13 mouse cellular contexts compared by ENCODE assay signal in the genomic region with DNA sequence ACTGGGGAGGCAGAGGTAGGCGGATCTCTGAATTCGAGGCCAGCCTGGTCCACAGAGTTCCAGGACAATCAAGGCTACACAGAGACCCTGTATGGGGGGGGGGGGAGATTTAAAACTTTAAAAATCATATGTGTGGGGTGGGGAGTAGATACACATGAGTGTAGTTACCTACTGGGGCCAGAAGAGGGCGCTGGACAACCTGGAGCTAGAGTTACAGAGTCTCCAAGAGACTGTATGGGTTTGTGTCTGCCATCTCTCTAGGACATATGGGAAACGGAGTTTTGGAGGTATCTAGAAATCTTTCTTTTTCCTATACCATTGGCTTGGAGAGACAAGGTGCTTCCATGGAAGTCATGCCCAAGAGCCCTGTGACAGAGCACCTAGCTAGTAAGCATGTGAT. TPM values are rescaled to one million over a fixed set of nuclear protein-coding genes. Genes with fewer than 3 reads are reported as not detected.
DNase-seq lines count a peak whose midpoint lies in the region; TF ChIP-seq lines count a peak whose summit lies in the region.
"Had no signal": no experiment of that assay in that cellular context is flagged by ENCODE, and none has a peak within 500 bp of the region (broad histone marks: within the 10 kb centered on the region; RNA-seq: fewer than 3 reads in every experiment).

No protein-coding gene starts in this region.

- no peaks in the 10 kb centered on the region for H3K27me3 ChIP-seq in ES-Bruce4 (ENCODE audit: control insufficient read depth, insufficient read depth, low read length, poor library complexity, severe bottlenecking)
- H3K27me3 ChIP-seq in limb, embryonic 10.5 days (ENCODE audit: low read depth, poor library complexity, severe bottlenecking), result peaks cover 11% of the 10 kb centered on the region
- H3K27me3 ChIP-seq: embryonic facial prominence, embryonic 15.5 days; stomach, embryonic 15.5 days had no signal

- H3K4me3 ChIP-seq in layer of hippocampus, adult 2 months, result no peak overlapping the region
- no peak overlapping the region for H3K4me3 ChIP-seq in ES-Bruce4 (ENCODE audit: low read depth, low read length)
- no peak overlapping the region for H3K4me3 ChIP-seq in limb, embryonic 10.5 days
- H3K4me3 ChIP-seq: heart, embryonic 13.5 days; stomach, embryonic 15.5 days had no signal

- no peaks in the 10 kb centered on the region for H3K9me3 ChIP-seq in ES-Bruce4 (replicated peaks; ENCODE audit: control insufficient read depth, insufficient read depth, low read length, poor library complexity, severe bottlenecking)
- no peaks in the 10 kb centered on the region for H3K9me3 ChIP-seq in limb, embryonic 10.5 days (replicated peaks)
- H3K9me3 ChIP-seq: embryonic facial prominence, embryonic 15.5 days; heart, embryonic 13.5 days; stomach, embryonic 15.5 days had no signal

- peaks cover 8% of the 10 kb centered on the region for H3K4me1 ChIP-seq in ES-Bruce4 (ENCODE audit: control insufficient read depth, insufficient read depth, low read length)
- H3K4me1 ChIP-seq in limb, embryonic 10.5 days, result peaks cover 60% of the 10 kb centered on the region

- WGBS in limb, embryonic 10.5 days, result 63% methylated on average over 4 of the region's 4 CpGs

- TF ChIP-seq POLR2A in ES-Bruce4 (IDR thresholded peaks at IDR 0.05; ENCODE audit: insufficient read depth, low read length), result no peak

- H3K36me3 ChIP-seq in ES-Bruce4 (ENCODE audit: control insufficient read depth, insufficient read depth, low read length, poor library complexity, severe bottlenecking), result no peaks in the 10 kb centered on the region
- no peaks in the 10 kb centered on the region for H3K36me3 ChIP-seq in limb, embryonic 10.5 days
- H3K36me3 ChIP-seq: embryonic facial prominence, embryonic 15.5 days; heart, embryonic 13.5 days; stomach, embryonic 15.5 days had no signal

- peak; percentile 68 for TF ChIP-seq CTCF in layer of hippocampus, adult 2 months (conservative IDR thresholded peaks at IDR 0.05)
- peak; percentile 24 for TF ChIP-seq CTCF in ES-Bruce4 (IDR thresholded peaks at IDR 0.05; ENCODE audit: low read depth, low read length)

- DNase-seq in layer of hippocampus, adult 2 months (ENCODE audit: low spot score in 2 of 2), result no peak
- DNase-seq in layer of hippocampus, postnatal 10 days (ENCODE audit: low spot score in 2 of 2), result no peak
- DNase-seq in B cell, adult 2 months, result peak; percentile 40 to 41
- DNase-seq in naive thymus-derived CD4-positive, alpha-beta T cell, adult 2 months (ENCODE audit: low read depth), result peak; percentile 68
- DNase-seq in urinary bladder, postnatal 14 days (ENCODE audit: low spot score), result no peak
- DNase-seq in limb, embryonic 10.5 days (ENCODE audit: low spot score), result no peak

- H3K27ac ChIP-seq in layer of hippocampus, adult 2 months, result no peak overlapping the region
- H3K27ac ChIP-seq in ES-Bruce4 (ENCODE audit: insufficient read depth, low read length), result no peak overlapping the region
- H3K27ac ChIP-seq in limb, embryonic 10.5 days, result no peak overlapping the region
- H3K27ac ChIP-seq: embryonic facial prominence, embryonic 15.5 days; stomach, embryonic 15.5 days had no signal

- H3K9ac ChIP-seq in ES-Bruce4 (ENCODE audit: low read depth, poor library complexity, severe bottlenecking), result peak overlapping the region; percentile 7; the same call in 1 of the 2 replicates
- H3K9ac ChIP-seq: embryonic facial prominence, embryonic 15.5 days; stomach, embryonic 15.5 days had no signal

- no peak for TF ChIP-seq EP300 in ES-Bruce4 (IDR thresholded peaks at IDR 0.05; ENCODE audit: insufficient read depth, low read depth, low read length)

RNA-seq across cellular contexts. Expression of gene Tha1, which starts 1.1 kb away (rescaled TPM):
- 1 to 10 TPM; 4.7 to 5.3 TPM for total RNA-seq in layer of hippocampus, adult 2 months (2021)
- total RNA-seq in layer of hippocampus, postnatal 10 days (2021), result 1 to 10 TPM; 2.1 to 2.3 TPM
- polyA plus RNA-seq in ES-Bruce4 (2011; ENCODE audit: insufficient read depth, insufficient read length, low read depth, missing spikeins), result 0.52 and 1.1 TPM in 2 replicates
- 2.4 and 3.3 TPM in 2 replicates for polyA plus RNA-seq in limb, embryonic 10.5 days (2016; fragmentation: Nextera tagmentation; extraction: Ambion mirVana)

RNA-seq across cellular contexts. Expression of gene Tmem235, which starts 13.9 kb away (rescaled TPM):
- not detected for total RNA-seq in layer of hippocampus, adult 2 months (2021)
- under 1 TPM in 1 of 2 experiments, not detected in 1; 0.25 TPM for total RNA-seq in layer of hippocampus, postnatal 10 days (2021)
- polyA plus RNA-seq in ES-Bruce4 (2011; ENCODE audit: insufficient read depth, insufficient read length, low read depth, missing spikeins), result 0.37 TPM in 1 of 2 replicates, not detected in the other
- not detected in 2 replicates for polyA plus RNA-seq in limb, embryonic 10.5 days (2016; fragmentation: Nextera tagmentation; extraction: Ambion mirVana)
- total RNA-seq: layer of hippocampus, adult 18-20 months had no signal
- polyA plus RNA-seq: embryonic facial prominence, embryonic 15.5 days; heart, embryonic 13.5 days; intestine, embryonic 14.5 days; limb, embryonic 11.5 days; stomach, embryonic 15.5 days had no signal

RNA-seq across cellular contexts. Expression of gene Birc5, which starts 25.4 kb away (rescaled TPM):
- total RNA-seq in layer of hippocampus, adult 2 months (2021), result 1 to 10 TPM in 1 of 2 experiments, under 1 TPM in 1; 0.86 to 1.5 TPM
- 1 to 10 TPM; 5.0 to 5.2 TPM for total RNA-seq in layer of hippocampus, postnatal 10 days (2021)
- polyA plus RNA-seq in ES-Bruce4 (2011; ENCODE audit: insufficient read depth, insufficient read length, low read depth, missing spikeins), result 171 and 183 TPM in 2 replicates
- 395 and 434 TPM in 2 replicates for polyA plus RNA-seq in limb, embryonic 10.5 days (2016; fragmentation: Nextera tagmentation; extraction: Ambion mirVana)

RNA-seq across cellular contexts. Expression of gene Tk1, which starts 48.5 kb away (rescaled TPM):
- 1 to 10 TPM; 1.0 to 1.9 TPM for total RNA-seq in layer of hippocampus, adult 2 months (2021)
- total RNA-seq in layer of hippocampus, postnatal 10 days (2021), result 1 to 10 TPM; 5.4 TPM
- polyA plus RNA-seq in ES-Bruce4 (2011; ENCODE audit: insufficient read depth, insufficient read length, low read depth, missing spikeins), result 35.7 and 40.3 TPM in 2 replicates
- 170 and 183 TPM in 2 replicates for polyA plus RNA-seq in limb, embryonic 10.5 days (2016; fragmentation: Nextera tagmentation; extraction: Ambion mirVana)

RNA-seq across cellular contexts. Expression of gene Afmid, which starts 48.7 kb away (rescaled TPM):
- total RNA-seq in layer of hippocampus, adult 2 months (2021), result 1 to 10 TPM; 4.8 to 7.2 TPM
- 1 to 10 TPM; 5.6 to 7.3 TPM for total RNA-seq in layer of hippocampus, postnatal 10 days (2021)
- 3.6 and 5.0 TPM in 2 replicates for polyA plus RNA-seq in ES-Bruce4 (2011; ENCODE audit: insufficient read depth, insufficient read length, low read depth, missing spikeins)
- polyA plus RNA-seq in limb, embryonic 10.5 days (2016; fragmentation: Nextera tagmentation; extraction: Ambion mirVana), result 2.4 and 3.3 TPM in 2 replicates

Comparison
In these comparisons a context has a peak if more than half of its experiments do, and no peak if none do; other contexts are left out.
1. DNase-seq: peak in B cell, adult 2 months (2 of 2) and naive thymus-derived CD4-positive, alpha-beta T cell, adult 2 months (single experiment); none in layer of hippocampus, adult 2 months (0 of 2), layer of hippocampus, postnatal 10 days (0 of 2), urinary bladder, postnatal 14 days (single experiment) and limb, embryonic 10.5 days (single experiment).